Mouse (Mus musculus): ENCODE measurements around the gene Atxn7l3b. TPM values are rescaled to one million over a fixed set of nuclear protein-coding genes. Genes with fewer than 3 reads are reported as not detected.

Atxn7l3b gene
- total RNA-seq, 1 experiment, result 40.1 TPM

- DNase-seq (ENCODE audit: low read depth, low spot score), result no peak
- Histone ChIP-seq H3K9ac (ENCODE audit: insufficient read depth, low read depth, low read length, poor library complexity, severe bottlenecking) (no peak overlapping the region), H3K4me1 (ENCODE audit: control insufficient read depth in 2 of 2, insufficient read depth in 2 of 2, low read length in 2 of 2, poor library complexity in 1 of 2) (no peaks in the 10 kb centered on the region), H3K9me3 (ENCODE audit: control insufficient read depth, insufficient read depth, low read depth, low read length) (no peaks in the 10 kb centered on the region), H3K4me3 (ENCODE audit: insufficient read depth in 1 of 2, low read depth in 1 of 2, low read length in 2 of 2, poor library complexity in 1 of 2, severe bottlenecking in 1 of 2) (no peak overlapping the region), H3K27ac (ENCODE audit: insufficient read depth, low read depth, low read length, poor library complexity, severe bottlenecking) (no peak overlapping the region), H3K36me3 (ENCODE audit: control insufficient read depth, insufficient read depth, low read length, poor library complexity, severe bottlenecking) (no peaks in the 10 kb centered on the region)
- in situ Hi-C loops (cut with MboI; ENCODE audit: low sequenced_read_pairs in 2 of 2, unreplicated experiment in 2 of 2), result no loop called here
- TF ChIP-seq HCFC1 (IDR thresholded peaks at IDR 0.05; ENCODE audit: borderline replicate concordance, insufficient read depth, low read length) (no peak), CHD2 (IDR thresholded peaks at IDR 0.05; ENCODE audit: low read depth, low read length) (no peak), ZNF384 (IDR thresholded peaks at IDR 0.05; ENCODE audit: low read depth, low read length) (no peak), ZC3H11A (IDR thresholded peaks at IDR 0.05; ENCODE audit: borderline replicate concordance, low read depth, low read length) (no peak), MAFK (IDR thresholded peaks at IDR 0.05; ENCODE audit: insufficient read depth, low read depth, low read length) (no peak)
Measured at GRCm38 (mm10) chr10:112896636-112897035, 32.2 kb downstream of the Atxn7l3b start.

- TF ChIP-seq HCFC1 (IDR thresholded peaks at IDR 0.05; ENCODE audit: borderline replicate concordance, insufficient read depth, low read length) (no peak), MAFK (IDR thresholded peaks at IDR 0.05; ENCODE audit: insufficient read depth, low read depth, low read length) (no peak), ZC3H11A (IDR thresholded peaks at IDR 0.05; ENCODE audit: borderline replicate concordance, low read depth, low read length) (no peak), CHD2 (IDR thresholded peaks at IDR 0.05; ENCODE audit: low read depth, low read length) (no peak), ZNF384 (IDR thresholded peaks at IDR 0.05; ENCODE audit: low read depth, low read length) (no peak)
- Histone ChIP-seq H3K4me3 (ENCODE audit: insufficient read depth in 1 of 2, low read depth in 1 of 2, low read length in 2 of 2, poor library complexity in 1 of 2, severe bottlenecking in 1 of 2) (no peak overlapping the region), H3K9ac (ENCODE audit: insufficient read depth, low read depth, low read length, poor library complexity, severe bottlenecking) (no peak overlapping the region), H3K4me1 (ENCODE audit: control insufficient read depth in 2 of 2, insufficient read depth in 2 of 2, low read length in 2 of 2, poor library complexity in 1 of 2) (no peaks in the 10 kb centered on the region), H3K27ac (ENCODE audit: insufficient read depth, low read depth, low read length, poor library complexity, severe bottlenecking) (no peak overlapping the region), H3K9me3 (ENCODE audit: control insufficient read depth, insufficient read depth, low read depth, low read length) (no peaks in the 10 kb centered on the region), H3K36me3 (ENCODE audit: control insufficient read depth, insufficient read depth, low read length, poor library complexity, severe bottlenecking) (no peaks in the 10 kb centered on the region)
- in situ Hi-C loops (cut with MboI; ENCODE audit: low sequenced_read_pairs in 2 of 2, unreplicated experiment in 2 of 2), result no loop called here
- no peak for DNase-seq (ENCODE audit: low read depth, low spot score)
Measured at GRCm38 (mm10) chr10:112893622-112894252, 35.1 kb downstream of the Atxn7l3b start.

- TF ChIP-seq HCFC1 (IDR thresholded peaks at IDR 0.05; ENCODE audit: borderline replicate concordance, insufficient read depth, low read length) (no peak), ZC3H11A (IDR thresholded peaks at IDR 0.05; ENCODE audit: borderline replicate concordance, low read depth, low read length) (no peak), ZNF384 (IDR thresholded peaks at IDR 0.05; ENCODE audit: low read depth, low read length) (no peak)
- Histone ChIP-seq H3K9ac (ENCODE audit: insufficient read depth, low read depth, low read length, poor library complexity, severe bottlenecking) (no peak overlapping the region), H3K27ac (ENCODE audit: insufficient read depth, low read depth, low read length, poor library complexity, severe bottlenecking) (no peak overlapping the region), H3K9me3 (ENCODE audit: control insufficient read depth, insufficient read depth, low read depth, low read length) (no peaks in the 10 kb centered on the region), H3K36me3 (ENCODE audit: control insufficient read depth, insufficient read depth, low read length, poor library complexity, severe bottlenecking) (no peaks in the 10 kb centered on the region), H3K4me1 (ENCODE audit: control insufficient read depth in 2 of 2, insufficient read depth in 2 of 2, low read length in 2 of 2, poor library complexity in 1 of 2) (no peaks in the 10 kb centered on the region), H3K4me3 (ENCODE audit: insufficient read depth in 1 of 2, low read depth in 1 of 2, low read length in 2 of 2, poor library complexity in 1 of 2, severe bottlenecking in 1 of 2) (no peak overlapping the region)
- DNase-seq (ENCODE audit: low read depth, low spot score), result no peak
- in situ Hi-C loops (cut with MboI; ENCODE audit: low sequenced_read_pairs in 2 of 2, unreplicated experiment in 2 of 2), result no loop called here
Measured at GRCm38 (mm10) chr10:112884064-112884463, 44.7 kb downstream of the Atxn7l3b start.

GRCm38 (mm10) chr10:112883688-112884004 is 45.2 kb downstream of the Atxn7l3b start:
- no peak for DNase-seq (ENCODE audit: low read depth, low spot score)
- no peak for TF ChIP-seq CHD2 (IDR thresholded peaks at IDR 0.05; ENCODE audit: low read depth, low read length)

More at GRCm38 (mm10) chr10:112883688-112884004, 45.2 kb downstream of the Atxn7l3b start:
- Histone ChIP-seq H3K9ac (ENCODE audit: insufficient read depth, low read depth, low read length, poor library complexity, severe bottlenecking) (no peak overlapping the region), H3K27ac (ENCODE audit: insufficient read depth, low read depth, low read length, poor library complexity, severe bottlenecking) (no peak overlapping the region), H3K4me3 (ENCODE audit: insufficient read depth in 1 of 2, low read depth in 1 of 2, low read length in 2 of 2, poor library complexity in 1 of 2, severe bottlenecking in 1 of 2) (no peak overlapping the region), H3K36me3 (ENCODE audit: control insufficient read depth, insufficient read depth, low read length, poor library complexity, severe bottlenecking) (no peaks in the 10 kb centered on the region), H3K9me3 (ENCODE audit: control insufficient read depth, insufficient read depth, low read depth, low read length) (no peaks in the 10 kb centered on the region), H3K4me1 (ENCODE audit: control insufficient read depth in 2 of 2, insufficient read depth in 2 of 2, low read length in 2 of 2, poor library complexity in 1 of 2) (no peaks in the 10 kb centered on the region)
- in situ Hi-C loops (cut with MboI; ENCODE audit: low sequenced_read_pairs in 2 of 2, unreplicated experiment in 2 of 2), result no loop called here
